Mouse (Mus musculus) testis, adult 2 months (tissue): ENCODE data around the gene Lrrc4.

Source experiments
- CTCF ChIP-seq: fragments of 200-500 bp; IDR thresholded peaks from 2 replicates; pipeline ENCODE4 v1.5.1; 2012; ENCODE audit warnings: low read depth, mild to moderate bottlenecking, inconsistent platforms, low read length, moderate library complexity; ENCODE audit not compliant: control insufficient read depth, insufficient read depth, insufficient replicate concordance
- POLR2A ChIP-seq: fragments of 200-500 bp; IDR thresholded peaks from 2 replicates; pipeline ENCODE4 v1.6.1; 2012; ENCODE audit warnings: low read depth, mild to moderate bottlenecking, inconsistent platforms, low read length, moderate library complexity; ENCODE audit not compliant: control insufficient read depth

DNA sequence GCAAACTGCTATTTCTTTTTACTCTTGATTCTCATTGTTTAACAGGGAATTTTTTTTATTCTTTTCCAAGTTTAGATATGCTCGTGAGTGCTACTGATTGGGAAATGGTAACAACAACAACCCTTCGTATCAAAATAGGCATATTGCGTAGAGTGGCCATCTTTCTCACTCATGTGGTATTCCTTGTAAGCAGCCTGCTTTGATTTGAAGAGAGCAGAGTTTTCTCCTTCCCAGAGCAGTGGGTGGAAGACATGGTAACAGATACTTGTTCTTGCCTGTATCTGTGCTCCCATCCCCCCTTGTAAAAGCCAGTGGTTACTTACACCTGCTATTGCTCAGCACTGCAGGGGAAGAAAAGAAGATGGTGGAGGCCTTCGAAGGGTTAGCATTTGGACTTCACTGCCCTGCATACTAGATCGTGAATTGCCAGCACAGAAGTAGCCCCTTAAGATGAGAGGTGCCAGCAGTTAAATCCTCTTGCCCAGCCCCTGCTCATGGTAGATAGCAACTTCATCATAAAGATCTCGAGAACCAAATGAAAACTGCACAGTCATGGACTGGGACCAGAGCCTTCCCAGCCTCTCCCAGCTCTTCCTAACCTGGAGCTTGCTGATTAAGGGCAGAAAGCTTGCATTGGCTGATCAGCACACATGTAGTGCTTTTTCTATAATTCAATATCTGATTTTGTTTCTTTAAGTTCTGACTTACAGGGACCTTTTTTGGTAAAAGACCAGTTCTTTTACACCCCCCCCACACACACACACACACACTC is 77.2 kb downstream of the Lrrc4 start:
- TF ChIP-seq POLR2A (no peak), CTCF (no peak)
